Comparison of ENCODE assay signal across 22 mouse cellular contexts in genomic region chr2:154803845-154804244, GRCm38 (mm10). TPM values are rescaled to one million over a fixed set of nuclear protein-coding genes. Genes with fewer than 3 reads are reported as not detected.
"Had no signal": no experiment of that assay in that cellular context is flagged by ENCODE, and none has a peak within 500 bp of the region (broad histone marks: within the 10 kb centered on the region; RNA-seq: fewer than 3 reads in every experiment).

No protein-coding gene starts in this region.

- ATAC-seq: hindbrain, postnatal 0 days; intestine, embryonic 16.5 days; midbrain, embryonic 13.5 days had no signal

- H3K4me2 ChIP-seq: kidney, embryonic 15.5 days; limb, embryonic 15.5 days; lung, embryonic 14.5 days; midbrain, embryonic 13.5 days had no signal

- H3K9me3 ChIP-seq: kidney, embryonic 15.5 days; limb, embryonic 15.5 days; midbrain, embryonic 13.5 days had no signal

- H3K9ac ChIP-seq: kidney, embryonic 15.5 days; limb, embryonic 15.5 days; lung, embryonic 14.5 days; midbrain, embryonic 13.5 days had no signal

- DNase-seq: kidney, adult 2 months; kidney, postnatal 14 days; lung, postnatal 10 days; retina, postnatal 1 day; right cerebral cortex, postnatal 14 days; thymus, postnatal 4 days had no signal

- H3K27me3 ChIP-seq: kidney, embryonic 15.5 days; limb, embryonic 15.5 days; midbrain, embryonic 13.5 days had no signal

- H3K36me3 ChIP-seq: midbrain, embryonic 13.5 days had no signal

- H3K4me3 ChIP-seq: kidney, embryonic 15.5 days; limb, embryonic 15.5 days; midbrain, embryonic 13.5 days had no signal

- H3K27ac ChIP-seq: hindbrain, postnatal 0 days; kidney, embryonic 15.5 days; limb, embryonic 15.5 days; macrophage; midbrain, embryonic 13.5 days had no signal

RNA-seq across cellular contexts. Expression of gene a, which starts 12.6 kb away (rescaled TPM):
- total RNA-seq: hindbrain, postnatal 0 days; layer of hippocampus, adult 8-10 months; left cerebral cortex, adult 18-20 months; left cerebral cortex, postnatal 14 days; neutrophil, adult 5-6 weeks had no signal
- polyA plus RNA-seq: intestine, embryonic 16.5 days; kidney, adult 2 months; lung, embryonic 14.5 days; macrophage; spleen, adult 2 months had no signal

RNA-seq across cellular contexts. Expression of gene Gm14214, which starts 34.0 kb away (rescaled TPM):
- total RNA-seq: hindbrain, postnatal 0 days; layer of hippocampus, adult 8-10 months; layer of hippocampus, postnatal 14 days; left cerebral cortex, adult 18-20 months; left cerebral cortex, postnatal 14 days; neutrophil, adult 5-6 weeks had no signal
- polyA plus RNA-seq: hindbrain, postnatal 0 days; intestine, embryonic 16.5 days; kidney, adult 2 months; kidney, embryonic 15.5 days; large intestine, adult 2 months; limb, embryonic 11.5 days; limb, embryonic 15.5 days; lung, embryonic 14.5 days; macrophage; midbrain, embryonic 13.5 days; spleen, adult 2 months; stomach, embryonic 16.5 days had no signal
